Mouse (Mus musculus) neural tube, embryonic 11.5 days (tissue): ENCODE results near the gene Slc6a1. TPM values are rescaled to one million over a fixed set of nuclear protein-coding genes. Genes with fewer than 3 reads are reported as not detected.

Source experiments
- ATAC-seq: fragments of 200-750 bp; cut with Nextera tagmentation; 2 replicates; pipeline ENCODE4 v1.8.0; 2017; ENCODE audit warnings: moderate number of reproducible peaks, mild to moderate bottlenecking, moderate TSS enrichment, moderate library complexity; ENCODE audit not compliant: insufficient read depth, low FRiP score, low TSS enrichment
- DNase-seq: peaks from one replicate; pipeline ENCODE4 v3.0.0-alpha.2; 2015; ENCODE audit warnings: low spot score
- H3K27ac ChIP-seq: fragments of 300-500 bp; sonication (generic); 2 replicates; pipeline ENCODE4 v1.5.1; 2014; ENCODE audit warnings: low read depth, mild to moderate bottlenecking, low read length
- H3K27me3 ChIP-seq: fragments of 300-500 bp; sonication (generic); 2 replicates; pipeline ENCODE4 v1.6.1; 2014; ENCODE audit warnings: mild to moderate bottlenecking, low read length, mixed read lengths; ENCODE audit not compliant: control insufficient read depth, insufficient read depth
- H3K36me3 ChIP-seq: fragments of 300-500 bp; sonication (generic); 2 replicates; pipeline ENCODE4 v1.6.1; 2014; ENCODE audit warnings: mild to moderate bottlenecking, low read length, moderate library complexity, mixed read lengths; ENCODE audit not compliant: control insufficient read depth, insufficient read depth
- H3K4me1 ChIP-seq: fragments of 300-500 bp; sonication (generic); 2 replicates; pipeline ENCODE4 v1.6.1; 2014; ENCODE audit warnings: low read length, mixed read lengths; ENCODE audit not compliant: control insufficient read depth, insufficient read depth
- H3K4me2 ChIP-seq: fragments of 300-500 bp; sonication (generic); 2 replicates; pipeline ENCODE4 v1.6.1; 2014; ENCODE audit warnings: low read depth, mild to moderate bottlenecking, moderate library complexity
- H3K4me3 ChIP-seq: fragments of 300-500 bp; sonication (generic); 2 replicates; pipeline ENCODE4 v1.5.1; 2014; ENCODE audit warnings: low read depth, low read length
- H3K9ac ChIP-seq: fragments of 300-500 bp; sonication (generic); 2 replicates; pipeline ENCODE4 v1.6.1; 2014; ENCODE audit warnings: mild to moderate bottlenecking, low read length
- H3K9me3 ChIP-seq: fragments of 300-500 bp; sonication (generic); 2 replicates; pipeline ENCODE4 v1.6.1; 2016; ENCODE audit warnings: low read length; ENCODE audit not compliant: control insufficient read depth
- WGBS: fragments of 180-500 bp; shearing (Covaris S2); extraction: QIAGEN DNeasy Blood & Tissue Kit; methylation state at CpG from one replicate; pipeline ENCODE4 v1.1.7; 2014; 5-methylcytosine and 5-hydroxymethylcytosine counted together
- polyA plus RNA-seq: library from polyadenylated mRNA; unstranded; fragments of >200 nt; fragmentation: Nextera tagmentation; extraction: Ambion mirVana; gene quantifications from 2 replicates; pipeline ENCODE4 v1.2.1, GENCODE M21; 2014

Gene Slc6a1
- polyA plus RNA-seq, 1 experiment from 2014 or later: 11.5 TPM

- no peaks in the 10 kb centered on the region for H3K36me3 ChIP-seq
- ATAC-seq: no peak
- H3K4me2 ChIP-seq: no peak overlapping the region
- H3K4me1 ChIP-seq: no peaks in the 10 kb centered on the region
- no peak overlapping the region for H3K27ac ChIP-seq
- H3K4me3 ChIP-seq: no peak overlapping the region
- H3K9me3 ChIP-seq: no peaks in the 10 kb centered on the region
- WGBS: 86% methylated on average over 4 of the region's 4 CpGs
- H3K9ac ChIP-seq: no peak overlapping the region
- DNase-seq: no peak
- H3K27me3 ChIP-seq: no peaks in the 10 kb centered on the region
These were observed 72.2 kb downstream of the Slc6a1 start for GRCm38 (mm10) chr6:114354635-114355034.

DNA sequence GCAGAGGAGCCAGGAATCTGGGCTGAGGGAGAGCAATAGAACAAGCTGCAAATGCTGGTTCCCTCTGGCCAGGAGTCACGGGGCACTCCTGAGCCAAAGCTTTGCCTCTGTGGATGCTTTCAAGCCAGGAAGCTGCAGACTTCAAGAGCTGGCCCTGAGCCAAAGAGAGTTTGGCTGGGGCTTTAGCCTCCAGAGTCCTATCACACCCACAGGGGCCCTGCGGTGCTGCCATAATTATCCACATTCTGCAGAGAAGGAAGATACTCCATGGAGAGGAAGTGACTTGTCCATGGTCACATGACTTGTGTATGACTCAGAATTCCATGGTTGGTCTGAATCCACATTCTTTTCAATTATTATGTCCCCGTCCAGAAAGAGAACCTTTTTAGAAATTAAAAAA is 75.7 kb downstream of the Slc6a1 start:
- no peak overlapping the region for H3K4me3 ChIP-seq
- WGBS: 91% methylated on average over 3 of the region's 3 CpGs
- no peak for DNase-seq
- no peak overlapping the region for H3K4me2 ChIP-seq
- no peaks in the 10 kb centered on the region for H3K9me3 ChIP-seq
- ATAC-seq: no peak
- H3K36me3 ChIP-seq: no peaks in the 10 kb centered on the region
- no peak overlapping the region for H3K9ac ChIP-seq
- no peak overlapping the region for H3K27ac ChIP-seq
- no peaks in the 10 kb centered on the region for H3K4me1 ChIP-seq
- no peaks in the 10 kb centered on the region for H3K27me3 ChIP-seq

DNA sequence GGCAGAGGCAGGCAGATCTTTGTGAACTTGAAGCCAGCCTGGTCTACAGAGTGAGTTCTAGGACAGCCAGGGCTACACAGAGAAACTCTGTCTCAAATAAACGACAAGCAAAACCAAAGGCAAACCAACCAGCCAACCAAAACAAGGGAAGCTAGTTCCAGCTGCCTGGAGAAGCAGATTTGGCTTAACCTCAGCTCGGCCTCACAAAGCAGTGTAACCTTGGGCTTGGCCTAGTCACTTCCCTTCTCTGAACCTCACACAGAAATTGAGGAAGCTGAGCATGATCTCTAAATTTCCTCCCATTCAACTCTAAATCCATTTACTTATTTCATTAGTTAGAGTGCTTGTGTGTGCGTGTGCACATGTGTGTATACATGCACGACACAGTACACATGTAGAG is 79.9 kb downstream of the Slc6a1 start:
- H3K9ac ChIP-seq: no peak overlapping the region
- no peak overlapping the region for H3K4me3 ChIP-seq
- 80% methylated on average over 4 of the region's 4 CpGs for WGBS
- no peak for DNase-seq
- H3K36me3 ChIP-seq: no peaks in the 10 kb centered on the region
- ATAC-seq: no peak
- H3K27me3 ChIP-seq: no peaks in the 10 kb centered on the region
- H3K27ac ChIP-seq: no peak overlapping the region
- H3K4me2 ChIP-seq: no peak overlapping the region
- no peaks in the 10 kb centered on the region for H3K4me1 ChIP-seq
- no peaks in the 10 kb centered on the region for H3K9me3 ChIP-seq

GRCm38 (mm10) chr6:114363740-114364139 is 81.3 kb downstream of the Slc6a1 start:
- DNase-seq: no peak
- ATAC-seq: no peak
- H3K27ac ChIP-seq: no peak overlapping the region
- H3K9ac ChIP-seq: no peak overlapping the region
- H3K27me3 ChIP-seq: no peaks in the 10 kb centered on the region
- no peaks in the 10 kb centered on the region for H3K4me1 ChIP-seq
- no peak overlapping the region for H3K4me2 ChIP-seq
- WGBS: 84% methylated on average over 8 of the region's 8 CpGs
- H3K9me3 ChIP-seq: no peaks in the 10 kb centered on the region
- no peak overlapping the region for H3K4me3 ChIP-seq
- no peaks in the 10 kb centered on the region for H3K36me3 ChIP-seq

- H3K27me3 ChIP-seq: no peaks in the 10 kb centered on the region
- H3K4me2 ChIP-seq: no peak overlapping the region
- H3K4me3 ChIP-seq: no peak overlapping the region
- H3K9me3 ChIP-seq: no peaks in the 10 kb centered on the region
- no peak overlapping the region for H3K27ac ChIP-seq
- no peak for ATAC-seq
- WGBS: 84% methylated on average over 5 of the region's 5 CpGs
- no peaks in the 10 kb centered on the region for H3K4me1 ChIP-seq
- no peak for DNase-seq
- no peak overlapping the region for H3K9ac ChIP-seq
- H3K36me3 ChIP-seq: no peaks in the 10 kb centered on the region
These were observed 82.3 kb downstream of the Slc6a1 start for GRCm38 (mm10) chr6:114364734-114365133.

DNA sequence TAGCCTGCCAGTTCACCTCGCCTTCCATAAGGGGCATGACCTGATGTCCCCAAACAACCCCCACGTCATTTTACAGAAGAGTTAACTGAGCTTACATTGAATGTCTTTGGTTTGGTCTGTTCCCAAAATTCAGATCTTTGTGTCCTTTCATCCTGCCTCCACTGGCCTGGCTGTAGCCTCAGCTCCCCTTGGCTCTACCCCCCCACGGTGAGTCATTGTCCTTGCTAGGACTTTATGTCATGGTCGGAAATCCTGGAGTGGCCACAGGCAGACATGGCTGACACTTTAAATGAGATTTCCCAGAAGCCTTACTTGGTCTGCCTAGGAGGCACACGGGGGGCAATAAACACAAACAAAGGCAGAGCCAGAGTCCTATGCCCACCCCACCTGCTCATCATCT is 83.8 kb downstream of the Slc6a1 start:
- DNase-seq (no peak), ATAC-seq (no peak)
- no peaks in the 10 kb centered on the region for H3K36me3 ChIP-seq
- H3K27ac ChIP-seq: no peak overlapping the region
- WGBS: 62% methylated on average over 5 of the region's 5 CpGs
- no peaks in the 10 kb centered on the region for H3K4me1 ChIP-seq
- H3K27me3 ChIP-seq: no peaks in the 10 kb centered on the region
- H3K4me2 ChIP-seq: no peak overlapping the region
- H3K9ac ChIP-seq: no peak overlapping the region
- H3K4me3 ChIP-seq: no peak overlapping the region
- H3K9me3 ChIP-seq: no peaks in the 10 kb centered on the region

Other genes with a start within 250 kb of the Slc6a1 start
- gene Atp2b2, start 240.0 kb upstream of the Slc6a1 start, polyA plus RNA-seq: 4.6 and 5.2 TPM in 2 replicates
- gene Slc6a11, start 151.4 kb upstream of the Slc6a1 start, polyA plus RNA-seq: 0.53 and 1.1 TPM in 2 replicates
- 0.16 and 0.32 TPM in 2 replicates for gene Hrh1, start 115.3 kb downstream of the Slc6a1 start, polyA plus RNA-seq